ENCODE assay signal across 8 mouse cellular contexts in the genomic region with DNA sequence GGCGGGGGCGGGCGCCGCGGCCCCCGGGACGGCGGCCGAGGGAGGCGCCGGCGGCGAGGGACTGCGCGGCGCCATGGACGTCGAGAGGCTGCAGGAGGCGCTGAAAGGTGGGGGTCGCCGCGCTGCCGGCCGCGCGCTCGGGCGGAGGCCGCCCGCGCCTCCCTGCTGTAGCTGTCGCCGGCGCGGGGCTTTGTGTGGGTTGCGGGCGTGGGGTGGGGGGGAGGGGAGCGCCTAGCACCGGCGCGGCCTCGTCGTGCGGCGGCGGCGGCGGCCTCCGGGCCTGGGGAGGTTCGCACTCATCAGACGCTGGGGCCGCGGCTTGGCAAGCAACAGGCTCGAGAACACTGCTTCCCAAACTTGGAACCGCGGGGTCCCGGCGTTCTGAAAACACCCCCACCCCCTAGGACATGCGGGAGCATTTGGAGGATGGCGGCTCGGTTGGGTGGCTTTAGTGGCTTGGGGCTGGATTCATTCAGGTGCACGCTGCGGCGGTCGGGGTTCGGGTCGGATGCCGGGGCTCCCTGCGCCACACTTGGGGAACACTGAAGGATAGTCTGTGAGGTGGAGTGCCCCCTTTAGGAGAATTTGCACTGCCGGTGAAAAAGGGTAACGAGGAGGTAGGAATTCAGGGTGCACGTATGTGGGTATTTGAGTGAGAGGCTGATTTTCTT. TPM values are rescaled to one million over a fixed set of nuclear protein-coding genes. Genes with fewer than 3 reads are reported as not detected.
DNase-seq lines count a peak whose midpoint lies in the region; ATAC-seq lines count a peak whose summit lies in the region.

No protein-coding gene starts in this region.

- H3K4me1 ChIP-seq in lung, embryonic 16.5 days (replicated peaks; ENCODE audit: control insufficient read depth, insufficient read depth, low read length), result peaks cover 10% of the 10 kb centered on the region

- WGBS in lung, embryonic 16.5 days, result under 1% methylated on average over 23 of the region's 72 CpGs

- H3K36me3 ChIP-seq in lung, embryonic 16.5 days (ENCODE audit: control insufficient read depth, insufficient read depth, low read length), result peaks cover 13% of the 10 kb centered on the region

- peak overlapping the region; percentile 60 for H3K4me2 ChIP-seq in lung, embryonic 16.5 days (ENCODE audit: low read depth, low read length)

- peak overlapping the region; percentile 89 for H3K9ac ChIP-seq in lung, embryonic 16.5 days (ENCODE audit: low read length)

- H3K4me3 ChIP-seq in lung, embryonic 16.5 days (ENCODE audit: low read length), result peak overlapping the region; percentile 87

- peak; percentile 49 for DNase-seq in MN1 (ENCODE audit: low spot score)
- peak; percentile 57 for DNase-seq in cerebellum, adult 8-10 months
- peak; percentile 45 for DNase-seq in forelimb bud, embryonic 11.5 days (ENCODE audit: low read depth, low spot score)
- peak; percentile 57 for DNase-seq in layer of hippocampus, adult 9-11 months
- DNase-seq in ovary, postnatal 14 days (ENCODE audit: low spot score), result peak; percentile 27
- DNase-seq in thymus, postnatal 14 days, result peak; percentile 83

- ATAC-seq in hematopoietic stem cell, adult 5-6 weeks (replicated peaks in 1 of 2; ENCODE audit: insufficient read depth in 1 of 2, low FRiP score in 2 of 2, low TSS enrichment in 1 of 2, low read depth in 1 of 2, poor library complexity in 2 of 2, severe bottlenecking in 2 of 2), result peak; percentile 48 to 57; a peak in 3 of 4 replicates
- peak; percentile 87 for ATAC-seq in lung, embryonic 16.5 days (ENCODE audit: low read depth)

- H3K9me3 ChIP-seq in lung, embryonic 16.5 days (ENCODE audit: control insufficient read depth, low read length), result no peaks in the 10 kb centered on the region

- no peaks in the 10 kb centered on the region for H3K27me3 ChIP-seq in lung, embryonic 16.5 days (ENCODE audit: control insufficient read depth, insufficient read depth, low read depth, low read length)

- H3K27ac ChIP-seq in lung, embryonic 16.5 days (ENCODE audit: low read length), result peak overlapping the region; percentile 79

RNA-seq across cellular contexts. Expression of gene Ppp4r2, which starts 0.5 kb away (rescaled TPM):
- 60.8 and 101 TPM in 2 replicates for total RNA-seq in hematopoietic stem cell, adult 5-6 weeks (2017)
- 12.1 and 13.8 TPM in 2 replicates for polyA plus RNA-seq in lung, embryonic 16.5 days (2015; fragmentation: Nextera tagmentation; extraction: Ambion mirVana)

Comparison
In these comparisons a context has a peak if more than half of its experiments do, and no peak if none do; other contexts are left out.
1. Peak in every context shown above with its lines: DNase-seq, ATAC-seq, H3K4me3 ChIP-seq and H3K27ac ChIP-seq.
2. DNase-seq: peak in every context shown above with its lines; median percentile 83 in thymus, postnatal 14 days; 57 in cerebellum, adult 8-10 months; 57 in layer of hippocampus, adult 9-11 months; 49 in MN1; 45 in forelimb bud, embryonic 11.5 days; 27 in ovary, postnatal 14 days.